28 mouse cellular contexts compared by ENCODE assay signal in genomic region chr17:28411381-28411960, GRCm38 (mm10). TPM values are rescaled to one million over a fixed set of nuclear protein-coding genes. Genes with fewer than 3 reads are reported as not detected.
A peak's percentile ranks its signal among the peaks of the same experiment; 100 is the strongest.
DNase-seq lines count a peak whose midpoint lies in the region; ATAC-seq and TF ChIP-seq lines count a peak whose summit lies in the region.
"Had no signal": no experiment of that assay in that cellular context is flagged by ENCODE, and none has a peak within 500 bp of the region (broad histone marks: within the 10 kb centered on the region; RNA-seq: fewer than 3 reads in every experiment).

No protein-coding gene starts in this region.

- 76% methylated on average over 10 of the region's 10 CpGs for WGBS in kidney, embryonic 15.5 days
- WGBS in kidney, adult 2 months: 79% methylated on average over 10 of the region's 10 CpGs
- 67% methylated on average over 10 of the region's 10 CpGs for WGBS in stomach, postnatal 0 days

- TF ChIP-seq CTCF in kidney, adult 2 months (conservative IDR thresholded peaks at IDR 0.05; ENCODE audit: insufficient read depth, insufficient read length, low read depth, low read length): no peak
- no peak for TF ChIP-seq CTCF in testis, adult 2 months (IDR thresholded peaks at IDR 0.05; ENCODE audit: control insufficient read depth, insufficient read depth, insufficient replicate concordance, low read depth, low read length)
- no peak for TF ChIP-seq CTCF in stomach, postnatal 0 days (IDR thresholded peaks at IDR 0.05; ENCODE audit: low read depth)

- no peak overlapping the region for H3K4me2 ChIP-seq in kidney, embryonic 15.5 days
- no peak overlapping the region for H3K4me2 ChIP-seq in stomach, postnatal 0 days (replicated peaks; ENCODE audit: low read depth)
- H3K4me2 ChIP-seq: liver, embryonic 11.5 days; midbrain, embryonic 11.5 days; neural tube, embryonic 15.5 days had no signal

- peaks cover 37% of the 10 kb centered on the region for H3K36me3 ChIP-seq in kidney, embryonic 15.5 days
- H3K36me3 ChIP-seq in kidney, adult 2 months (ENCODE audit: control insufficient read depth, insufficient read depth, low read length): peaks cover 2% of the 10 kb centered on the region; the same call in 1 of the 2 replicates
- H3K36me3 ChIP-seq in testis, adult 2 months (ENCODE audit: control insufficient read depth, insufficient read depth, low read length): no peaks in the 10 kb centered on the region; the same call in 1 of the 2 replicates
- 0 out of 2 replicates have a peak, but pooled peaks cover 4% of the 10 kb centered on the region for H3K36me3 ChIP-seq in stomach, postnatal 0 days (ENCODE audit: control insufficient read depth, insufficient read depth, low read length)

- no peaks in the 10 kb centered on the region for H3K9me3 ChIP-seq in kidney, embryonic 15.5 days (replicated peaks)
- no peaks in the 10 kb centered on the region for H3K9me3 ChIP-seq in stomach, postnatal 0 days (ENCODE audit: control insufficient read depth, low read length)
- H3K9me3 ChIP-seq: G1E; neural tube, embryonic 15.5 days had no signal

- no peak for TF ChIP-seq EP300 in stomach, postnatal 0 days (optimal IDR thresholded peaks at IDR 0.05)

- DNase-seq in gastrocnemius, postnatal 25 days: peak; percentile 42
- no peak for DNase-seq in gastrocnemius, postnatal 10 days
- DNase-seq in kidney, adult 2 months: no peak
- no peak for DNase-seq in testis, postnatal 14 days (ENCODE audit: low spot score)
- no peak for DNase-seq in stomach, postnatal 0 days (ENCODE audit: low spot score)
- DNase-seq in frontal cortex, postnatal 10 days (ENCODE audit: low spot score in 2 of 2): no peak
- DNase-seq: adrenal gland, adult 8-10 months; B cell, adult 2 months; cerebellum, adult 2 months; cerebellum, postnatal 36 days; embryo, embryonic 11 days; kidney, postnatal 4 days; liver, postnatal 0 days had no signal

- no peak for TF ChIP-seq POLR2A in kidney, adult 2 months (IDR thresholded peaks at IDR 0.05; ENCODE audit: low read depth, low read length)
- TF ChIP-seq POLR2A in testis, adult 2 months (IDR thresholded peaks at IDR 0.05; ENCODE audit: control insufficient read depth, low read depth, low read length): no peak

- H3K27ac ChIP-seq in kidney, embryonic 15.5 days: peak overlapping the region; percentile 25; the same call in 1 of the 2 replicates
- H3K27ac ChIP-seq in kidney, adult 2 months (ENCODE audit: insufficient read depth, low read depth, low read length): no peak overlapping the region
- peak overlapping the region; percentile 82 for H3K27ac ChIP-seq in testis, adult 2 months (ENCODE audit: control insufficient read depth, insufficient read depth, low read depth, low read length)
- H3K27ac ChIP-seq in stomach, postnatal 0 days (replicated peaks): peak overlapping the region; percentile 35
- H3K27ac ChIP-seq: hindbrain, postnatal 0 days; left cerebral cortex, adult 2 months; neural tube, embryonic 15.5 days had no signal

- no peaks in the 10 kb centered on the region for H3K4me1 ChIP-seq in kidney, embryonic 15.5 days
- H3K4me1 ChIP-seq in kidney, adult 2 months (ENCODE audit: control insufficient read depth, insufficient read depth, low read length): peaks cover 6% of the 10 kb centered on the region; the same call in 1 of the 2 replicates
- peaks cover 5% of the 10 kb centered on the region for H3K4me1 ChIP-seq in testis, adult 2 months (ENCODE audit: control insufficient read depth, insufficient read depth, low read length)
- no peaks in the 10 kb centered on the region for H3K4me1 ChIP-seq in stomach, postnatal 0 days (replicated peaks; ENCODE audit: control insufficient read depth, insufficient read depth)
- H3K4me1 ChIP-seq: neural tube, embryonic 15.5 days had no signal

- H3K9ac ChIP-seq in kidney, embryonic 15.5 days: no peak overlapping the region
- H3K9ac ChIP-seq in stomach, postnatal 0 days (ENCODE audit: low read length): no peak overlapping the region
- H3K9ac ChIP-seq: liver, postnatal 0 days; neural tube, embryonic 15.5 days had no signal

- no peak for ATAC-seq in kidney, embryonic 15.5 days (replicated peaks; ENCODE audit: low FRiP score)
- no peak for ATAC-seq in stomach, postnatal 0 days (ENCODE audit: low FRiP score, low TSS enrichment)
- ATAC-seq: forebrain, embryonic 14.5 days; hindbrain, postnatal 0 days; intestine, postnatal 0 days; liver, postnatal 0 days; Patski had no signal

- no peaks in the 10 kb centered on the region for H3K27me3 ChIP-seq in kidney, embryonic 15.5 days
- H3K27me3 ChIP-seq in kidney, adult 2 months (replicated peaks; ENCODE audit: control insufficient read depth, insufficient read depth, low read length): no peaks in the 10 kb centered on the region
- no peaks in the 10 kb centered on the region for H3K27me3 ChIP-seq in testis, adult 2 months (ENCODE audit: control insufficient read depth, insufficient read depth, low read length)
- no peaks in the 10 kb centered on the region for H3K27me3 ChIP-seq in stomach, postnatal 0 days (ENCODE audit: control insufficient read depth, insufficient read depth, low read length)
- H3K27me3 ChIP-seq: CH12.LX; neural tube, embryonic 15.5 days; Patski had no signal

- no peak overlapping the region for H3K4me3 ChIP-seq in kidney, embryonic 15.5 days (replicated peaks)
- H3K4me3 ChIP-seq in kidney, adult 2 months (ENCODE audit: insufficient read depth, low read depth, low read length): no peak overlapping the region
- H3K4me3 ChIP-seq in testis, adult 2 months (ENCODE audit: control insufficient read depth, low read depth, low read length): no peak overlapping the region
- H3K4me3 ChIP-seq in stomach, postnatal 0 days (ENCODE audit: low read depth, low read length): no peak overlapping the region
- H3K4me3 ChIP-seq: left cerebral cortex, adult 2 months; neural tube, embryonic 15.5 days had no signal

RNA-seq across cellular contexts. Expression of gene Tulp1, which starts 46.4 kb away (rescaled TPM):
- not detected for total RNA-seq in gastrocnemius, postnatal 25 days (2021)
- under 1 TPM; 0.40 to 0.50 TPM for total RNA-seq in gastrocnemius, postnatal 10 days (2021)
- 5.6 and 6.4 TPM in 2 replicates for polyA plus RNA-seq in kidney, embryonic 15.5 days (2015; fragmentation: Nextera tagmentation; extraction: Ambion mirVana)
- 0.11 TPM in 1 of 2 replicates, not detected in the other for polyA plus RNA-seq in kidney, adult 2 months (2012; rRNA removed)
- polyA plus RNA-seq in testis, adult 2 months (2012; rRNA removed): 0.12 and 0.36 TPM in 2 replicates
- polyA plus RNA-seq in stomach, postnatal 0 days (2015; fragmentation: Nextera tagmentation; extraction: Ambion mirVana): 3.3 and 3.5 TPM in 2 replicates
- total RNA-seq: CH12.LX; hindbrain, postnatal 0 days; left cerebral cortex, adult 2 months; left cerebral cortex, postnatal 36 days; megakaryocyte progenitor cell, adult 5-6 weeks had no signal
- polyA plus RNA-seq: cerebellum, adult 2 months; frontal cortex, adult 2 months; G1E; Patski had no signal
